Mouse (Mus musculus) hindbrain, embryonic 10.5 days (tissue): ENCODE measurements at regions not wholly inside any gene's neighbourhood (a gene's known extent, or its start where the extent isn't known, plus 50 kb on each side); places are given as distances from the start of the nearest gene placed in this dataset.

Experiments
- DNase-seq: peaks from one replicate; pipeline ENCODE4 v3.0.0-alpha.2; 2017; ENCODE audit warnings: low spot score
- H3K27ac ChIP-seq: fragments of 300-500 bp; sonication (generic); 2 replicates; pipeline ENCODE4 v1.5.1; 2016; ENCODE audit warnings: mild to moderate bottlenecking, moderate library complexity
- H3K27me3 ChIP-seq: fragments of 300-500 bp; sonication (generic); 2 replicates; pipeline ENCODE4 v1.6.1; 2016; ENCODE audit warnings: mild to moderate bottlenecking; ENCODE audit not compliant: poor library complexity, insufficient read depth, severe bottlenecking
- H3K36me3 ChIP-seq: fragments of 300-500 bp; sonication (generic); 2 replicates; pipeline ENCODE4 v1.6.1; 2016; ENCODE audit warnings: mild to moderate bottlenecking, moderate library complexity
- H3K4me1 ChIP-seq: fragments of 300-500 bp; sonication (generic); replicated peaks from 2 replicates; pipeline ENCODE4 v1.6.1; 2016; ENCODE audit warnings: mild to moderate bottlenecking
- H3K4me3 ChIP-seq: fragments of 300-500 bp; sonication (generic); 2 replicates; pipeline ENCODE4 v1.5.1; 2016; ENCODE audit warnings: mild to moderate bottlenecking, moderate library complexity
- H3K9me3 ChIP-seq: fragments of 300-500 bp; sonication (generic); 2 replicates; pipeline ENCODE4 v1.6.1; 2016; ENCODE audit warnings: mild to moderate bottlenecking, moderate library complexity
- WGBS: fragments of 180-500 bp; shearing (Covaris S2); methylation state at CpG from one replicate; pipeline ENCODE4 v1.1.7; 2016; 5-methylcytosine and 5-hydroxymethylcytosine counted together

GRCm38 (mm10) chr15:88472351-88473100 is 127.6 kb upstream of the Zdhhc25 start:
- Histone ChIP-seq H3K36me3 (no peaks in the 10 kb centered on the region), H3K27ac (no peak overlapping the region), H3K27me3 (peaks cover 19% of the 10 kb centered on the region; the same call in 1 of the 2 replicates), H3K9me3 (no peaks in the 10 kb centered on the region), H3K4me1 (peaks cover 20% of the 10 kb centered on the region; the same call in 1 of the 2 replicates), H3K4me3 (no peak overlapping the region)
- WGBS, result 74% methylated on average over 18 of the region's 18 CpGs
- no peak for DNase-seq

- no peak overlapping the region for H3K4me3 ChIP-seq
- DNase-seq, result no peak
- H3K9me3 ChIP-seq, result no peaks in the 10 kb centered on the region
- H3K4me1 ChIP-seq, result peaks cover 13% of the 10 kb centered on the region; the same call in 1 of the 2 replicates
- H3K27me3 ChIP-seq, result peaks cover 14% of the 10 kb centered on the region; the same call in 1 of the 2 replicates
- H3K27ac ChIP-seq, result no peak overlapping the region
- H3K36me3 ChIP-seq, result no peaks in the 10 kb centered on the region
- WGBS, result 60% methylated on average over 5 of the region's 5 CpGs
These were observed 126.9 kb upstream of the Zdhhc25 start for GRCm38 (mm10) chr15:88473221-88473620.

- Histone ChIP-seq H3K4me1 (no peaks in the 10 kb centered on the region), H3K27me3 (no peaks in the 10 kb centered on the region), H3K27ac (no peak overlapping the region), H3K9me3 (no peaks in the 10 kb centered on the region), H3K36me3 (no peaks in the 10 kb centered on the region), H3K4me3 (no peak overlapping the region)
- 84% methylated on average over 6 of the region's 6 CpGs for WGBS
- DNase-seq, result no peak
These were observed 116.6 kb upstream of the Zdhhc25 start for GRCm38 (mm10) chr15:88483471-88483870.

- Histone ChIP-seq H3K27ac (no peak overlapping the region), H3K4me1 (peaks cover 9% of the 10 kb centered on the region)
- WGBS, result 89% methylated on average over 7 of the region's 7 CpGs
These were observed 110.4 kb upstream of the Zdhhc25 start for GRCm38 (mm10) chr15:88489715-88490114.

GRCm38 (mm10) chr15:88490316-88491090 is 109.6 kb upstream of the Zdhhc25 start:
- H3K4me3 ChIP-seq, result no peak overlapping the region
- H3K9me3 ChIP-seq, result no peaks in the 10 kb centered on the region
- H3K27ac ChIP-seq, result peak overlapping the region; percentile 40; the same call in 1 of the 2 replicates
- no peaks in the 10 kb centered on the region for H3K27me3 ChIP-seq
- H3K36me3 ChIP-seq, result no peaks in the 10 kb centered on the region
- DNase-seq, result no peak
- 50% methylated on average over 12 of the region's 12 CpGs for whole genome bisulfite sequencing
- H3K4me1 ChIP-seq, result peaks cover 9% of the 10 kb centered on the region

More at GRCm38 (mm10) chr15:88489715-88490114, 110.4 kb upstream of the Zdhhc25 start:
- Histone ChIP-seq H3K36me3 (no peaks in the 10 kb centered on the region), H3K27me3 (no peaks in the 10 kb centered on the region), H3K4me3 (no peak overlapping the region), H3K9me3 (no peaks in the 10 kb centered on the region)
- DNase-seq, result no peak

- H3K27me3 ChIP-seq, result no peaks in the 10 kb centered on the region
- 71% methylated on average over 5 of the region's 5 CpGs for WGBS
- peaks cover 9% of the 10 kb centered on the region for H3K4me1 ChIP-seq
- H3K4me3 ChIP-seq, result no peak overlapping the region
- no peaks in the 10 kb centered on the region for H3K9me3 ChIP-seq
- H3K27ac ChIP-seq, result peak overlapping the region; percentile 40; the same call in 1 of the 2 replicates
- DNase-seq, result no peak
- no peaks in the 10 kb centered on the region for H3K36me3 ChIP-seq
These were observed 109.1 kb upstream of the Zdhhc25 start for GRCm38 (mm10) chr15:88491091-88491366.

GRCm38 (mm10) chr15:88497957-88498356 is 102.1 kb upstream of the Zdhhc25 start:
- Histone ChIP-seq H3K9me3 (no peaks in the 10 kb centered on the region), H3K27me3 (no peaks in the 10 kb centered on the region), H3K27ac (no peak overlapping the region), H3K4me1 (no peaks in the 10 kb centered on the region), H3K36me3 (no peaks in the 10 kb centered on the region), H3K4me3 (no peak overlapping the region)
- DNase-seq, result no peak
- 83% methylated on average over 7 of the region's 7 CpGs for WGBS

GRCm38 (mm10) chr15:88502311-88502710 is 97.8 kb upstream of the Zdhhc25 start:
- Histone ChIP-seq H3K4me1 (0 out of 2 replicates have a peak, but pooled peaks cover 3% of the 10 kb centered on the region), H3K27ac (no peak overlapping the region), H3K36me3 (no peaks in the 10 kb centered on the region), H3K9me3 (no peaks in the 10 kb centered on the region), H3K27me3 (no peaks in the 10 kb centered on the region), H3K4me3 (no peak overlapping the region)
- DNase-seq, result no peak
- 86% methylated on average over 2 of the region's 2 CpGs for WGBS

GRCm38 (mm10) chr15:88503896-88504295 is 96.2 kb upstream of the Zdhhc25 start:
- no peak overlapping the region for H3K27ac ChIP-seq
- H3K4me1 ChIP-seq, result peaks cover 8% of the 10 kb centered on the region; the same call in 1 of the 2 replicates
- DNase-seq, result no peak
- no peaks in the 10 kb centered on the region for H3K36me3 ChIP-seq
- H3K27me3 ChIP-seq, result no peaks in the 10 kb centered on the region
- no peak overlapping the region for H3K4me3 ChIP-seq
- WGBS, result 82% methylated on average over 7 of the region's 7 CpGs
- H3K9me3 ChIP-seq, result no peaks in the 10 kb centered on the region

GRCm38 (mm10) chr15:88505491-88506119 is 94.5 kb upstream of the Zdhhc25 start:
- Histone ChIP-seq H3K4me1 (peaks cover 8% of the 10 kb centered on the region; the same call in 1 of the 2 replicates), H3K27me3 (no peaks in the 10 kb centered on the region), H3K9me3 (no peaks in the 10 kb centered on the region), H3K4me3 (no peak overlapping the region), H3K36me3 (no peaks in the 10 kb centered on the region), H3K27ac (no peak overlapping the region)
- no peak for DNase-seq
- WGBS, result 84% methylated on average over 13 of the region's 13 CpGs

GRCm38 (mm10) chr15:88507886-88508285 is 92.2 kb upstream of the Zdhhc25 start:
- H3K27me3 ChIP-seq, result no peaks in the 10 kb centered on the region
- WGBS, result 45% methylated on average over 2 of the region's 2 CpGs
- no peak for DNase-seq
- H3K36me3 ChIP-seq, result no peaks in the 10 kb centered on the region
- no peaks in the 10 kb centered on the region for H3K9me3 ChIP-seq
- no peak overlapping the region for H3K4me3 ChIP-seq
- peaks cover 8% of the 10 kb centered on the region; the same call in 1 of the 2 replicates for H3K4me1 ChIP-seq
- H3K27ac ChIP-seq, result no peak overlapping the region

- Histone ChIP-seq H3K36me3 (no peaks in the 10 kb centered on the region), H3K27ac (no peak overlapping the region), H3K4me3 (no peak overlapping the region), H3K4me1 (peaks cover 5% of the 10 kb centered on the region; the same call in 1 of the 2 replicates), H3K9me3 (no peaks in the 10 kb centered on the region), H3K27me3 (no peaks in the 10 kb centered on the region)
- DNase-seq, result no peak
- WGBS, result 90% methylated on average over 6 of the region's 6 CpGs
These were observed 91.1 kb upstream of the Zdhhc25 start for GRCm38 (mm10) chr15:88508971-88509370.

- Histone ChIP-seq H3K9me3 (no peaks in the 10 kb centered on the region), H3K4me3 (no peak overlapping the region), H3K36me3 (no peaks in the 10 kb centered on the region), H3K27me3 (no peaks in the 10 kb centered on the region), H3K27ac (no peak overlapping the region), H3K4me1 (peaks cover 5% of the 10 kb centered on the region; the same call in 1 of the 2 replicates)
- DNase-seq, result no peak
- WGBS, result 86% methylated on average over 2 of the region's 2 CpGs
These were observed 90.5 kb upstream of the Zdhhc25 start for GRCm38 (mm10) chr15:88509626-88510025.
